Mouse (Mus musculus): ENCODE data around the gene Cutal.
A peak's percentile ranks its signal among the peaks of the same experiment; 100 is the strongest.
"Not testable (repeated sequence)": the region's sequence is repeated elsewhere in the genome, so short reads cannot be mapped to it uniquely, and the experiment has no call there.

Cutal gene

DNA sequence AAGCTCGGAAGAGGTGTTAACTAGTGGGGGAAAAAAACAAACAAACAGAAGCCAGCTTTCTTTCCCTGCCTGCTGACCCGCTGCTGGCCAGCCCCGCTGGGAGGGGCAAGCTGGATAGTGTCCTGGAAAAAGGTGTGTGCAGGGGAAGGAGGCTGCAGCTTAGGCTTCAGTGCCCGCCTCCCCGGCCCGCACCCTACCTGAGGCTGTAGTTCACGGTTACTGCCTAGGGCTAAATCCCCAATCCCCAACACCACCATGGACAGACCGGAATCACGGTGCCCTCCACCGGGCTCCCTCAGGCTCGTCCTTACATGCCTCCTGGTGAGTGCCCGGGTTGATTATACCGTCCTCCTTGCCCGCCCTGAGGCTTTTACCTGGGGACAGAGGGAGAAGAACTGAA lies at the start of gene Cutal:
Cutal (plus strand) TSS at position 126 of the 400 bp plus-strand sequence.
- DNase-seq (ENCODE audit: extremely low spot score, low read depth, low spot score) = no peak

GRCm38 (mm10) chr2:34825827-34826459 lies 48.3 kb upstream of the Cutal start, which contains the start of gene Fbxw2:
Fbxw2 (minus strand) TSS chr2:34826311.
- DNase-seq (ENCODE audit: extremely low spot score, low read depth, low spot score) = peak; percentile 72

- DNase-seq (ENCODE audit: extremely low spot score, low read depth, low spot score) = no peak
These were observed 47.5 kb upstream of the Cutal start for GRCm38 (mm10) chr2:34826460-34827231.

DNA sequence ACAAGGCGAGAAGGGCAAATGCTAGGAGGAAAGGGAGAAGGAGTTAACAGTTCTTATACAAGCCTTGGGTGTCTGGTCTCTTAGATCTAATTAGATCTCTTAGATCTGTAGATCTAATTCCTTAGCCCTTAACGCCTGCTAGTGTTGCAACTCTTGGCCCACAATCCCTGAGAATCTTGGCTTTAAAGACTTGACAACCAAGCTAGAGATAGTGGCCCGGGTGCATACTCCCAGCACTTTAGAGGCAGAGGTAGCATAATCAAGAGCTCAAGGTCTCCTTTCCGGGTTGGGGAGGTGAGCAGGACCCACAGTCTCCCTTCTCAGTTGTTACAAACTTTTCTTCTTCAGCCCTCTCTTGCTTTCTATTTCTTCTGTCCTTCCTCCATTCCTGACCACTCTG lies 46.6 kb upstream of the Cutal start:
- DNase-seq (ENCODE audit: extremely low spot score, low read depth, low spot score) = no peak

- DNase-seq (ENCODE audit: extremely low spot score, low read depth, low spot score) = no peak
These were observed 46.2 kb upstream of the Cutal start for GRCm38 (mm10) chr2:34828026-34828425.

DNA sequence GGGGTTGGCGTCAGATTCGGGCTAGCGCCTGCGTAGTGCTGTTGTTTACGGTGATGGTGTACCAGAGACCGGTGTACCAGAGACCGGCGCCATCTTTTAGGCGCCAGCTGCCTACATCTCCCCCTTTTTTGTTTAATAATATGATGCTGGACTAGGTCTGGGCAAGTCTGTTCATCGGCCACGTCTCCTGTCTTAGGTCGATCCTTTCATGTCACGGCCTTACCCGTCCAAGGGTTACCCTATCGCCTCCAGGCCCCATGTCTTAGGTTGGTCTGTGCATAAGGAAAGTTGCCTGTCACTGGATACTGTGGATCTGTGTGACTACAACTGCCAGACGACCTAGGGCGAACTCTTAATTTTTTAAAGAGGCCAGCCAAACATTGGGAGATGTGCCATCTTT lies 44.1 kb upstream of the Cutal start:
- DNase-seq (ENCODE audit: extremely low spot score, low read depth, low spot score) = not testable (repeated sequence)

DNA sequence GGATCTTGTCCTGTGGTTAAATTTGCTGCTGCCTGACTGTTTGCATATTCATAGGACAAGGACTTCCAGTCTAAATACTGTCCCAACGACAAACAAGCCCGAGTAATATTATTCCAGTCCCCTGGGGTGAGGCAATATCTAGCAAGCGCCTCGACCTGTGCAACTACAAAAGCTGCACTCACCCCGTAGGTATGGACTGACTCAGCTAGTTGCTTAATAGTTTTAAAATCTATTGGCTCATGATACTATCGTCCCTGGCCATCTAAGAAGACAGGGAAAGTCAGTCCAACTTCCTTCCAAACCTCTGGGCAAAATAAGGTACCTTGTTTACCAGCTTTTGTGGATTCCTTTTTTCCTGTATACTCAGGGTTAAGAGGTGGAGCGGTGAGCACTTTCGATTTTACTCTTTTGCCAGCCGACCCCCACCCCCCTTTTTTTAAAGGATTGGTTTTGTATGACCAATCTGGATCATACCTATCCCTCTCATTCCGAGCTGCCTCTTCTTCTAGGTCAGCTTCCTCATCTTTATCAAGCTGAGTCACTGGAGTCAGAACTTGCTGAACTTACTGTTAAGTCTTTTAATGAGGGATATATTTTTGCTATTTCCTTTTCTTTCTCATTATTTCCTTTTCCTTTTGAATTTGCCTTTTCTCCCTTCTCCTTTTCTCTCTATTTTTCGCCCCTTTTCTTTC lies 41.3 kb upstream of the Cutal start, which contains the start of gene Gm34653:
Gm34653 (plus strand) TSS at position 242 of the 692 bp plus-strand sequence.
- not testable (repeated sequence) for DNase-seq (ENCODE audit: extremely low spot score, low read depth, low spot score)

- DNase-seq (ENCODE audit: extremely low spot score, low read depth, low spot score) = no peak
These were observed 40.6 kb upstream of the Cutal start for GRCm38 (mm10) chr2:34833624-34834023.

- DNase-seq (ENCODE audit: extremely low spot score, low read depth, low spot score) = no peak
These were observed 38.5 kb upstream of the Cutal start for GRCm38 (mm10) chr2:34835669-34836068.

DNA sequence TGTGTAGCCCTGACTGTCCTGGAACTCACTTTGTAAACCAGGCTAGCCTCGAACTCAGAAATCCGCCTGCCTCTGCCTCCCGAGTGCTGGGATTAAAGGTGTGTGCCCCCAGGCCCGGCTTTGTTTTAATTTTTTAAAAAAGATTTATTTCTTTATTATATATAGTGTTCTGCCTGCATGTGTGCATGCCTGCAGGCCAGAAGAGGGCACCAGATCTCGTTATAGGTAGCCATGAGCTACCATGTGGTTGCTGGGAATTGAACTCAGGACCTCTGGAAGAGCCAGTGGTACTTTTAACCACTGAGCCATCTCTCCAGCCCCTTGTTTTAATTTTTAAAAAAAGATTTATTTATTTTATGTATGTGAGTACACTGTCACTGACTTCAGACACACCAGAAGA lies 34.1 kb upstream of the Cutal start:
- not testable (repeated sequence) for DNase-seq (ENCODE audit: extremely low spot score, low read depth, low spot score)

- DNase-seq (ENCODE audit: extremely low spot score, low read depth, low spot score) = no peak
These were observed 32.5 kb upstream of the Cutal start for GRCm38 (mm10) chr2:34841706-34842105.

DNA sequence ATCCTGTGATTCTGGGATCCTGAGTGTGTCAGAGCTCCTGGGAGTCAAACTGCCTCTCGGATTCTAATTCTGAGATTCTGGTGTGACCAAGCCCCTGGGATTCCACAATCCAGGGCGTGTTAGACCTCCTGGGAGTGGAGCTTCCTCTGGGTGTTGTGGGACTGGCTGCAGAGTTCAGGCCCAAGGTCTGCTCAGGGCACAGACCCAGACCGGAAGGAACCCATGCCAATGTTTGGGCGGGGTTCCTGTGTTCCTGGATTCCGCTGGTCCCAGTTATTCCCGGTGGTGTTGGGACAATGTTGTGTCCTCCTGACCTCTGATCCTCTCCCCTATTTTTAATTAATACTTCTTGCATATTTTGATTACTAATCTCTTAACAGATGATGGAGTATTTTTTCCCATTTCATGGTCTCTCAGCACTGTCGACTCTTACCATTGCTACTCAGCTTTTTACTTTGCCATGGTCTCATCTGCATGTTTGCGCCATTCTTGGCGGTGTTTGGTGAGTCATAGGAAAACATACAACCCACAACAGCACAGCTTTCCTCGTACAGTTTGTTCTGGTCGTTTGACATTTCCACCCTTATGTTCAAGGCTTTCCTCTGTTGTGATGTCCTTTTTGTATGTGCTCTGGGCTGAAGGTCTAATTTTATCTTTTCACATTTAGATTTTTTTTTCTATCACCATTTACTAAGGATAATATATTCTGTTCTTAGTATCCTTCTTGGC lies 30.8 kb upstream of the Cutal start:
- no peak for DNase-seq (ENCODE audit: extremely low spot score, low read depth, low spot score)

DNA sequence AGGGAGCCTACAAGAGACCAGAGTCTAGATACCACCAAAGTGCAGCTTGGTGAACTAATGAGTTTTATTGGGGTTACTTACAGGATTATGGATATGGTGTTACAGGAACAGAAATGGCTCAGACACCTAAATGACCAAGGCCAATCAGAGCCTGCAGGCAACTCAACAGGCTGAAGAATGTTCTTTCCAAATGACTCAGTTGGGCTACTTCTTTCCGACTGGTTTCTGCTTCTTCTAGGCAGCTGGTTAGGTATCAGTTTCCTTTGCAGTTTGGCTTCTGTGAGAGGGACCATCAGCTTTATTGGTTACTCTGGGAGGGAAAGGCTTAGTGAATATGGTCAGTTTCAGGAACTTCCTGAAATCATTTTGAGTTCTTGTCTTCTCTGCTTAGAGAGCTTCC lies 26.5 kb upstream of the Cutal start:
- DNase-seq (ENCODE audit: extremely low spot score, low read depth, low spot score) = no peak

- no peak for DNase-seq (ENCODE audit: extremely low spot score, low read depth, low spot score)
These were observed 18.9 kb upstream of the Cutal start for GRCm38 (mm10) chr2:34855265-34855664.

- DNase-seq (ENCODE audit: extremely low spot score, low read depth, low spot score) = no peak
These were observed 16.5 kb upstream of the Cutal start for GRCm38 (mm10) chr2:34857728-34858127.

DNA sequence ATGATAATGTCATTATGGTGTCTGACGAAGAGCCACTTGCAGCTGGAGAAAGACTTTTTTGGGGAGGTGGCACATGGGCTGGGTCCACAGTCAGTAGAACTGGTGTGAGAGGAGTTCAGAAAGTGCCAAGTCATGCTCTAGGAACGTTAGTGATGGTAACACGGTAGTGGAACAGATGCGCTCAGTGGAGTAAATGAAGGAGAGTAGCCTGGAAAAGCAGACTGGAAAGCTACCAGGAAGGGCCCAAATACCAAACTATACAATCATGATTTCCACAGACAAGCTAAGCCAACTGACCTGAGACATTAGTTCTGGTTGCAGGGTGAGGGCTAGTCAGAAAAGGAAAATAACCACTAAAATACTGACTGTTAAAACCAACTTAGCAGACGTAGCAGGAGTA lies 4.5 kb upstream of the Cutal start:
- no peak for DNase-seq (ENCODE audit: extremely low spot score, low read depth, low spot score)

DNA sequence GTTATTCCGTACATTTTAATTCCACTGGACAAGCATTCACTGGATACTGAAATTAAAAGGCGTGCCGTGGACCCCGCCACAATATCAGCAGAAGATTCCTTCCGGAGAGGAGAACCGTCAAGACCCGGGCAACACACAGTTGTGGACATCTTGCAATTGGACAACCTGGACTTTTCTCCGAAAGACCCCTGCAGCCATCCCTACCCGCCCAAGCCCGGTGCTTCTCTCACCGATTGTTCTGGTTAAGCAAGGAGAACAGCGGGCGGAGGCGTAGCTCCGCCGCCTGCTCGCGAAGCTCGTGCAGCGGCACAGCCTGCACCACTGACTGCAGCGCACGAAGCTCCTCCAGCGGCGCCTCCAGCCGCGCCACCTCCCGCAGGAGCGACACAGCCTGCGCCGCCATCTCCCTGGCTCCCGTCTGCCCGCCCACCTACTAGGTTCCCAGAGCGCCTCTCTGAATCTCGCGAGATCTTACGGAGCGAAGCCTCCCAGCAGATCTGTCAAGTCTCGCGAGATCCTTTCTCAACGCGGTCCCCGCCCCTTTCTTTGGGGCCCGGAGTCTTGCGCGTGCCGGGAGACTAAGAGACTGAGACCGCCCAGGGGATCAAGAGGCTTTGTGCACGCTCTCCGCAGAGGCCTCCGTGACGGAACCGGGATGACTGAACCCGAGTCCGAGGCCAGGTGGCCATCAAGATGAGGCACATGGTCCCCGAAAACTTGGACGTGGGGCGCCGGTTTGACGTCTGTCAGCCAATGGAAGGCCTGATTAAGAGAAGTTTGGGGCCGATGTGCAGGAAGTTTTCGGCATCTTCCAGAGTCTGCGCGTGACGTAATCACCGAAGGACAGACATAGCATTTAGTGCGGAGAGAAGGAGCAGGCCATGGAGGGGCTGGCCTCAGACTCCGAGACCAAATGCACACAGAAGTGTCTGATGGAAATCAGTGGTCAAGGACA lies 3.4 kb upstream of the Cutal start:
- DNase-seq (ENCODE audit: extremely low spot score, low read depth, low spot score) = peak; percentile 97

DNA sequence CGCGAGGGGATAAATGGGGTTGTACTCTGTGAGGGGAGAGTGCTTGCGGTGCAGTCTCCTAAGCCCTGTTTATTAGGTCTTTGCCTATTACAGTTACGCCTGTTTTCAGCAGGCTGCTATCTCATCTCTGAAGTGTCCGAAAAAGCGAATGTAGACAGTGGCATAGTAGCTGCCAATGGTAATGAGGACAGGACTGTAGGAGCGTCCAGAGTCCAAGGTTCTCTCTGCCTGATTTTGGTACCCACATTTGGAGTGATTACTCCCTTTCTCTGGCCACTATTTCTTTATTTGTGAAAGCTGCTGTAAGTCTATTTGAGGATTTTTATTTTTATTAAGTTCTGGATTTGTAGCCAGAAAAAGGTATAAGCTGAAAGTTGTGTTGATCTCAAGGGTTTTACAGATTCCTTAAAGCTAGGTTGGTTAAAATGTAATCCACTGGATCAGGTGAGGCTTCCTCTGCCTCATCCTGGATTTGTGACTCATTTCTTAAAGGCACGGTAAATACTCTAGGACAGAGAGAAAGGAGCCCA lies 685 bp downstream of the Cutal start, which contains the start of gene Psmd5:
Psmd5 (minus strand) TSS at position 153 of the 530 bp plus-strand sequence.
- DNase-seq (ENCODE audit: extremely low spot score, low read depth, low spot score) = no peak

DNA sequence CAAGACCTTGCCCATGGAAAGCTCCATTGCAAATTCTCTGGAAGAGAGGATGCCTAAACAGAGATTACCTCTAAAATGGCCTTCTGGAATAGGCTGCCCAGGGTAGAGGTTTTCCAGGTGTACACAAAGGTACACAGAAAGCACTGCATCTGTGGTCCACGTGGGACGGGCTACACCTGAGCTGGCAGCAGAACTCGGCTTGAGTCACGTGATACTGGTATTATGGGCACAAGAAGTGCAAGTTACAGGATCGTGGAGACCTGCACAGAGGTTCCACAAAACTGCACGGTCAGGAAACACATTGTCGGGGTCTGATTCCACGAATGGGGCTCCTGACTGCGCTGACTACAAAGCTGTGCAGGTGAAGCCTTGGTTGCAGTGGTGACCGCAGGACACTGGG lies 5.9 kb downstream of the Cutal start:
- no peak for DNase-seq (ENCODE audit: extremely low spot score, low read depth, low spot score)

- DNase-seq (ENCODE audit: extremely low spot score, low read depth, low spot score) = no peak
These were observed 8.6 kb downstream of the Cutal start for GRCm38 (mm10) chr2:34882757-34883156.
